Mouse (Mus musculus): ENCODE results near the gene Apc2. TPM values are rescaled to one million over a fixed set of nuclear protein-coding genes. Genes with fewer than 3 reads are reported as not detected.

Gene Apc2
- total RNA-seq, 2 experiments from 2014 or later: 3.4 to 4.0 TPM

DNA sequence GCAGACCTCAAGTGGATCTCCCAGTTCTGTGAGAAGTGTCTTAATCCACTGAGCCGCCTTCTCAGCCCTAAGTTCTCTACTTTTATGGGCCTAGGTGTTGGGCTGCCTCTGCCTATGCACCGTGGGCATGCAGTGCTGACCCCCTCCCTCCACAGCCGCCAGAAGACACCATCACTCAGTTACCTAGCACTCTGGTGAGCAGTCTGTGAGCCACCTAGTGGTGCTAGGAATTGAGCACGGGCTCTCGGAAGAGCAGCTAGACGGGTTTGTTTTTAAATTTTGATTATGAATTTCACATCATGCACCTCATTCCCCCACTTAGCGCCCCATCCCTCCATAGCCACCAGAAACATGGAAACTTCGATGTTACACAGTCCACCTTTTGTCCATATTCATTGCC lies 7.1 kb upstream of the Apc2 start:
- no peak for DNase-seq (ENCODE audit: low spot score)
- intact Hi-C loops (cut with DNase I): no loop called here

- intact Hi-C loops (cut with DNase I): no loop called here
- peak; percentile 88 for DNase-seq (ENCODE audit: low spot score)
These were observed 3.3 kb upstream of the Apc2 start, which contains the start of gene Rps15 for GRCm38 (mm10) chr10:80292251-80293146. Gene Rps15, plus strand, starts transcription at chr10:80292453.

DNA sequence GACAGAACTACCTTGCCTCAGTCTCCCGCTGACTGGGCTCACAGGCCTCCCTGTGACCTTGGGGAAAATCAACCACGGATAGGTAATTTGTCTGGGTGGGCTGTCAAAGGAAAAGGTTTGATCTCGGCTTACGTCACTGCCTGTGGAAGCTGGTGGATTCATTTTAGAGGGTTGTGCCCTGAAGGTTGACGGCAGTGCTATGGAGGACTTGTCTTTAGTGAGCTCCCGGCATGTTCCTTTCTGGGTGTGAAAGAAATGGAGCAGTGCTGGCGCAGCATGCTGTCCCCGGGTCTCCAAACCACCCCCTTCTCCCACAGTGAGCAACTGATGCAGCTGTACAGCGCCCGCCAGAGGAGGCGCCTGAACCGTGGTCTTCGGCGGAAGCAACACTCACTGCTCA lies 2.5 kb upstream of the Apc2 start:
- DNase-seq (ENCODE audit: low spot score): no peak
- intact Hi-C loops (cut with DNase I): no loop called here

DNA sequence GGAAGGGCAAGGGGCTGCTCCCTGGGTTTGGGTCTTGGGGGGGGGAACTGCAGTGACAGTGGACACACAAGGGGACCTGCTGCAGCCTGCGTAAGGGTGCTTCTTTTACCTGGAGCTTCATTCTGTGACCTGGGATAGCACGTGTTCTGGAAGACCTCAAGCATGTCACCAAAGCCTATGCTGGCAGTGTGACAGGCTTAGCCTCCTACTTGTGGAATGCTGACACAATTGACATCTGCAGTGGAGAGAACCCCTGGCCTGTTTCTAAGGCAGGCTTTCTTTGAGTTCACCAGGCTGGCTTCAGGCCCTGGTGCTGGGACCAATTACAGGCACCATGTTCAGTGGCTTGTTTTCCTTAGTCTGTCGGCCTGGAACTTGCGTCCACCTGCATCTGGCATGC lies 1.5 kb upstream of the Apc2 start:
- intact Hi-C loops (cut with DNase I): loop anchor here (2.0 kb wide), 1 partner anchor 54 kb away; the partner anchor contains the start of gene Adamtsl5
- DNase-seq (ENCODE audit: low spot score): no peak

DNA sequence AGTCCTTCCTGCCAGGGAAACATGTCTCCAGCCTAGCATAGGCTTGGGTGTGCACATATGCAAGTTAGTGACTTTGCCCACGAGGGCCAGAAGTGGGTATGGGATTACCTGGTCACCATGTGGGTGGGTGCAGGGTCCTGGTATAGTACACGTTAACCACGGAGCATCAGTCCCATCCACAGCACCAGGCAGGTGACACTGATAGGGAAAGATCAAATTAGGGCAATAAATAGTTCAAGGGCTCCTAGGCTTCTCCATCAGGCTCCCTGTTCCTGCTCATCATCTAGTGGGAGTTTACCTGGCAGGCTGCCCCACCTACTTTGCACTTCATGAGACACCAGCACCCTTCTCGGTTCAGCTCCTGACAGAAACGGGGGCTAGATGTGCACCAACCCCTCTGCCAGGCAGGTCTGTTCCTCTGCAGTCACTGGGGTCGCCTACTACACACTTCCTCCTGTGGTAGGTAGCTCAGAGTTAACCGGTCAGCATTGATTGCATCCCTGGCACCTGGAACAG lies 931 bp upstream of the Apc2 start:
- DNase-seq (ENCODE audit: low spot score): no peak
- intact Hi-C loops (cut with DNase I): loop anchor here (1.0 to 2.0 kb wide), 2 partner anchors 54 to 79 kb away; partner anchors contain the start of gene Adamtsl5

- no peak for DNase-seq (ENCODE audit: low spot score)
- intact Hi-C loops (cut with DNase I): no loop called here
These were observed 1.0 kb downstream of the Apc2 start for GRCm38 (mm10) chr10:80296824-80297223.

- intact Hi-C loops (cut with DNase I): no loop called here
- DNase-seq (ENCODE audit: low spot score): no peak
These were observed 1.9 kb downstream of the Apc2 start for GRCm38 (mm10) chr10:80297526-80298133.

GRCm38 (mm10) chr10:80298571-80299281 lies 2.9 kb downstream of the Apc2 start:
- intact Hi-C loops (cut with DNase I): no loop called here
- DNase-seq (ENCODE audit: low spot score): no peak

GRCm38 (mm10) chr10:80299301-80299700 lies 3.5 kb downstream of the Apc2 start:
- DNase-seq (ENCODE audit: low spot score): no peak
- intact Hi-C loops (cut with DNase I): no loop called here

GRCm38 (mm10) chr10:80299824-80300223 lies 4.0 kb downstream of the Apc2 start:
- intact Hi-C loops (cut with DNase I): no loop called here
- no peak for DNase-seq (ENCODE audit: low spot score)

DNA sequence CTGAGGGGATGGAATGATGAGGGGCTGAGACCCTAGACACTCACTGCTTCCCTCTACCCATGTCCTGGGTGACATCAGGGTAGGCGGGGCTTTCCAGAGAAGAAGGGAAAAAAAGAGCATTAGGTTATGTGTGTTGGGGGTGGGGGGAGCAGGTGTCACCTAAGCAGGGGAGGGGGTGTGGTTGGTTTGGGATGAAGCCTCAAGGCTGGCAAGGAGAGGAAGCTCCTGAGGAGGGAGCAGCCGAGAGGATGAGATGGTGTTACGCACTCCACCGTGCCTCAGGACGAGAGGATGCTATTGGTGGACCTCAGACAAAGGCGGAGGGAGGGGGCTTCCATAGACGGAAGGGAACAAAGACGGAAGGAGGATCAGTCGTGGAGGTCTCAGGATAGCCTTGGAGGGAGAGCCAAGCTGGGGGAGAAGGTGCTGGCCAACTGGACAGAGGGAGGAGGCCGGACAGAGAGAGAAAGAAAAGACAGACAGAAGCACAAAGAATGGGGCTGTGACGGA lies 5.0 kb downstream of the Apc2 start:
- no peak for DNase-seq (ENCODE audit: low spot score)
- intact Hi-C loops (cut with DNase I): no loop called here

- no peak for DNase-seq (ENCODE audit: low spot score)
- intact Hi-C loops (cut with DNase I): no loop called here
These were observed 5.7 kb downstream of the Apc2 start for GRCm38 (mm10) chr10:80301256-80302081.

- DNase-seq (ENCODE audit: low spot score): no peak
- intact Hi-C loops (cut with DNase I): no loop called here
These were observed 6.2 kb downstream of the Apc2 start for GRCm38 (mm10) chr10:80302082-80302355.

GRCm38 (mm10) chr10:80302471-80302881 lies 6.7 kb downstream of the Apc2 start:
- intact Hi-C loops (cut with DNase I): no loop called here
- DNase-seq (ENCODE audit: low spot score): peak; percentile 83

- no peak for DNase-seq (ENCODE audit: low spot score)
- intact Hi-C loops (cut with DNase I): no loop called here
These were observed 8.7 kb downstream of the Apc2 start for GRCm38 (mm10) chr10:80304458-80304857.

- DNase-seq (ENCODE audit: low spot score): no peak
- intact Hi-C loops (cut with DNase I): no loop called here
These were observed 9.1 kb downstream of the Apc2 start for GRCm38 (mm10) chr10:80304862-80305261.

GRCm38 (mm10) chr10:80311560-80311959 lies 15.8 kb downstream of the Apc2 start:
- DNase-seq (ENCODE audit: low spot score): no peak
- intact Hi-C loops (cut with DNase I): no loop called here

DNA sequence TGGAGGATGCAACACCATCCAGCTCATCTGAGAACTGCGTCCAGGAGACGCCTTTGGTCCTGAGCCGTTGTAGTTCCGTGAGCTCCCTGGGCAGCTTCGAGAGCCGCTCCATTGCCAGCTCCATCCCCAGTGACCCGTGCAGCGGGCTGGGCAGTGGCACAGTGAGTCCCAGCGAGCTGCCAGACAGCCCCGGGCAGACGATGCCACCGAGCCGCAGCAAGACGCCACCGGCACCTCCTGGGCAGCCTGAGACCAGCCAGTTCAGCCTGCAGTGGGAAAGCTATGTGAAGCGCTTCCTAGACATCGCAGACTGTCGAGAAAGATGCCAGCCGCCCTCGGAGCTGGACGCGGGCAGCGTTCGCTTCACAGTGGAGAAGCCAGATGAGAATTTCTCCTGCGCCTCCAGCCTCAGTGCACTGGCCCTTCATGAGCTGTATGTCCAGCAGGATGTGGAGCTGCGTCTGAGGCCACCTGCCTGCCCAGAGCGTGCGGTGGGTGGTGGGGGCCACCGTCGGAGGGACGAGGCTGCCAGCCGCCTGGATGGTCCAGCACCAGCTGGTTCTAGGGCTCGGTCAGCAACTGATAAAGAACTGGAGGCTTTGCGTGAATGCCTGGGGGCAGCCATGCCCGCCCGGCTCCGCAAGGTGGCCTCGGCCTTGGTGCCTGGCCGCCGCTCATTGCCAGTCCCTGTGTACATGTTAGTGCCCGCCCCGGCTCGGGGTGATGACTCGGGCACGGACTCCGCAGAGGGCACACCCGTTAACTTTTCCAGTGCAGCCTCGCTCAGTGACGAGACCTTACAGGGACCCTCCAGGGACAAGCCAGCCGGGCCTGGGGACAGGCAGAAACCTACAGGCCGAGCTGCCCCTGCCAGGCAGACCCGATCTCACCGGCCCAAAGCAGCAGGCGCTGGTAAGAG lies 17.1 kb downstream of the Apc2 start:
- no peak for DNase-seq (ENCODE audit: low spot score)
- intact Hi-C loops (cut with DNase I): no loop called here
